Mouse (Mus musculus) neural tube, embryonic 11.5 days (tissue): ENCODE measurements around the gene Cnnm4. TPM values are rescaled to one million over a fixed set of nuclear protein-coding genes. Genes with fewer than 3 reads are reported as not detected.

Experiments used
- ATAC-seq: fragments of 200-750 bp; cut with Nextera tagmentation; 2 replicates; pipeline ENCODE4 v1.8.0; 2017; ENCODE audit warnings: moderate number of reproducible peaks, mild to moderate bottlenecking, moderate TSS enrichment, moderate library complexity; ENCODE audit not compliant: insufficient read depth, low FRiP score, low TSS enrichment
- DNase-seq: peaks from one replicate; pipeline ENCODE4 v3.0.0-alpha.2; 2015; ENCODE audit warnings: low spot score
- H3K27ac ChIP-seq: fragments of 300-500 bp; sonication (generic); 2 replicates; pipeline ENCODE4 v1.5.1; 2014; ENCODE audit warnings: low read depth, mild to moderate bottlenecking, low read length
- H3K27me3 ChIP-seq: fragments of 300-500 bp; sonication (generic); 2 replicates; pipeline ENCODE4 v1.6.1; 2014; ENCODE audit warnings: mild to moderate bottlenecking, low read length, mixed read lengths; ENCODE audit not compliant: control insufficient read depth, insufficient read depth
- H3K36me3 ChIP-seq: fragments of 300-500 bp; sonication (generic); 2 replicates; pipeline ENCODE4 v1.6.1; 2014; ENCODE audit warnings: mild to moderate bottlenecking, low read length, moderate library complexity, mixed read lengths; ENCODE audit not compliant: control insufficient read depth, insufficient read depth
- H3K4me1 ChIP-seq: fragments of 300-500 bp; sonication (generic); 2 replicates; pipeline ENCODE4 v1.6.1; 2014; ENCODE audit warnings: low read length, mixed read lengths; ENCODE audit not compliant: control insufficient read depth, insufficient read depth
- H3K4me2 ChIP-seq: fragments of 300-500 bp; sonication (generic); 2 replicates; pipeline ENCODE4 v1.6.1; 2014; ENCODE audit warnings: low read depth, mild to moderate bottlenecking, moderate library complexity
- H3K4me3 ChIP-seq: fragments of 300-500 bp; sonication (generic); 2 replicates; pipeline ENCODE4 v1.5.1; 2014; ENCODE audit warnings: low read depth, low read length
- H3K9ac ChIP-seq: fragments of 300-500 bp; sonication (generic); 2 replicates; pipeline ENCODE4 v1.6.1; 2014; ENCODE audit warnings: mild to moderate bottlenecking, low read length
- H3K9me3 ChIP-seq: fragments of 300-500 bp; sonication (generic); 2 replicates; pipeline ENCODE4 v1.6.1; 2016; ENCODE audit warnings: low read length; ENCODE audit not compliant: control insufficient read depth
- WGBS: fragments of 180-500 bp; shearing (Covaris S2); extraction: QIAGEN DNeasy Blood & Tissue Kit; methylation state at CpG from one replicate; pipeline ENCODE4 v1.1.7; 2014; 5-methylcytosine and 5-hydroxymethylcytosine counted together
- polyA plus RNA-seq: library from polyadenylated mRNA; unstranded; fragments of >200 nt; fragmentation: Nextera tagmentation; extraction: Ambion mirVana; gene quantifications from 2 replicates; pipeline ENCODE4 v1.2.1, GENCODE M21; 2014

Gene Cnnm4
- polyA plus RNA-seq, 1 experiment from 2014 or later, result 14.0 TPM

GRCm38 (mm10) chr1:36444471-36445464 lies 26.7 kb upstream of the Cnnm4 start, which contains the start of gene Lman2l:
Gene Lman2l, minus strand, starts transcription at chr1:36445271.
- WGBS, result under 1% methylated on average over 53 of the region's 57 CpGs
- Histone ChIP-seq H3K27me3 (no peaks in the 10 kb centered on the region), H3K27ac (peak within 1 kb of the TSS; percentile 39; the same call in 1 of the 2 replicates), H3K9ac (peak within 1 kb of the TSS; percentile 63), H3K4me3 (peak within 1 kb of the TSS; percentile 58), H3K9me3 (no peaks in the 10 kb centered on the region), H3K4me2 (peak within 1 kb of the TSS; percentile 63), H3K4me1 (no peaks in the 10 kb centered on the region), H3K36me3 (0 out of 2 replicates have a peak, but pooled peaks cover 2% of the 10 kb centered on the region)
- ATAC-seq (peak; percentile 99), DNase-seq (peak; percentile 95)

- Histone ChIP-seq H3K4me3 (no peak overlapping the region), H3K36me3 (0 out of 2 replicates have a peak, but pooled peaks cover 2% of the 10 kb centered on the region), H3K4me2 (no peak overlapping the region), H3K4me1 (no peaks in the 10 kb centered on the region), H3K27ac (no peak overlapping the region), H3K27me3 (no peaks in the 10 kb centered on the region), H3K9me3 (no peaks in the 10 kb centered on the region), H3K9ac (no peak overlapping the region)
- ATAC-seq (peak; percentile 40), DNase-seq (no peak)
- 44% methylated on average over 8 of the region's 8 CpGs for WGBS
Observed at GRCm38 (mm10) chr1:36445508-36445907, 25.9 kb upstream of the Cnnm4 start.

GRCm38 (mm10) chr1:36446106-36446824 lies 25.2 kb upstream of the Cnnm4 start:
- DNase-seq (no peak), ATAC-seq (no peak)
- H3K4me3 ChIP-seq, result no peak overlapping the region
- H3K4me2 ChIP-seq, result no peak overlapping the region
- no peaks in the 10 kb centered on the region for H3K27me3 ChIP-seq
- H3K36me3 ChIP-seq, result 0 out of 2 replicates have a peak, but pooled peaks cover 2% of the 10 kb centered on the region
- WGBS, result 83% methylated on average over 5 of the region's 5 CpGs
- H3K9ac ChIP-seq, result no peak overlapping the region
- H3K4me1 ChIP-seq, result no peaks in the 10 kb centered on the region
- H3K27ac ChIP-seq, result no peak overlapping the region
- no peaks in the 10 kb centered on the region for H3K9me3 ChIP-seq

- Histone ChIP-seq H3K27me3 (no peaks in the 10 kb centered on the region), H3K4me1 (no peaks in the 10 kb centered on the region), H3K4me2 (no peak overlapping the region), H3K4me3 (no peak overlapping the region), H3K9me3 (no peaks in the 10 kb centered on the region), H3K9ac (no peak overlapping the region), H3K27ac (no peak overlapping the region), H3K36me3 (0 out of 2 replicates have a peak, but pooled peaks cover 2% of the 10 kb centered on the region)
- 90% methylated on average over 5 of the region's 5 CpGs for WGBS
- DNase-seq, result no peak
- no peak for ATAC-seq
Observed at GRCm38 (mm10) chr1:36446841-36447240, 24.6 kb upstream of the Cnnm4 start.

GRCm38 (mm10) chr1:36454055-36454815 lies 17.2 kb upstream of the Cnnm4 start:
- no peak for DNase-seq
- Histone ChIP-seq H3K9me3 (no peaks in the 10 kb centered on the region), H3K4me2 (no peak overlapping the region), H3K27me3 (no peaks in the 10 kb centered on the region), H3K4me1 (no peaks in the 10 kb centered on the region), H3K4me3 (no peak overlapping the region), H3K36me3 (no peaks in the 10 kb centered on the region), H3K27ac (no peak overlapping the region), H3K9ac (no peak overlapping the region)
- ATAC-seq, result no peak
- 90% methylated on average over 6 of the region's 6 CpGs for WGBS

GRCm38 (mm10) chr1:36457388-36458014 lies 13.9 kb upstream of the Cnnm4 start:
- Histone ChIP-seq H3K9ac (no peak overlapping the region), H3K27me3 (no peaks in the 10 kb centered on the region), H3K4me3 (no peak overlapping the region), H3K9me3 (no peaks in the 10 kb centered on the region), H3K27ac (no peak overlapping the region), H3K36me3 (no peaks in the 10 kb centered on the region), H3K4me2 (no peak overlapping the region), H3K4me1 (no peaks in the 10 kb centered on the region)
- DNase-seq (no peak), ATAC-seq (no peak)
- 50% methylated on average over 7 of the region's 7 CpGs for WGBS

- no peak for DNase-seq
- ATAC-seq, result no peak
- no peaks in the 10 kb centered on the region for H3K27me3 ChIP-seq
- H3K9me3 ChIP-seq, result no peaks in the 10 kb centered on the region
- no peak overlapping the region for H3K4me3 ChIP-seq
- H3K4me1 ChIP-seq, result no peaks in the 10 kb centered on the region
- WGBS, result 88% methylated on average over 5 of the region's 5 CpGs
- H3K9ac ChIP-seq, result no peak overlapping the region
- no peak overlapping the region for H3K4me2 ChIP-seq
- no peak overlapping the region for H3K27ac ChIP-seq
- no peaks in the 10 kb centered on the region for H3K36me3 ChIP-seq
Observed at GRCm38 (mm10) chr1:36458169-36458568, 13.3 kb upstream of the Cnnm4 start.

- no peaks in the 10 kb centered on the region for H3K27me3 ChIP-seq
- no peak overlapping the region for H3K4me2 ChIP-seq
- no peak overlapping the region for H3K9ac ChIP-seq
- no peak overlapping the region for H3K27ac ChIP-seq
- no peak for DNase-seq
- H3K9me3 ChIP-seq, result no peaks in the 10 kb centered on the region
- no peaks in the 10 kb centered on the region for H3K4me1 ChIP-seq
- H3K4me3 ChIP-seq, result no peak overlapping the region
- ATAC-seq, result no peak
- no peaks in the 10 kb centered on the region for H3K36me3 ChIP-seq
- 40% methylated on average over 2 of the region's 2 CpGs for WGBS
Observed at GRCm38 (mm10) chr1:36461829-36462228, 9.6 kb upstream of the Cnnm4 start.
